Mouse (Mus musculus) myocyte (in vitro differentiated cells): ENCODE data around the gene Amhr2. TPM values are rescaled to one million over a fixed set of nuclear protein-coding genes. Genes with fewer than 3 reads are reported as not detected.

Experiments used
- H3K27me3 ChIP-seq: one replicate; pipeline ENCODE4 v1.6.1; 2011; ENCODE audit not compliant: control insufficient read depth, insufficient read depth, insufficient read length
- H3K36me3 ChIP-seq: one replicate; pipeline ENCODE4 v1.6.1; 2011; ENCODE audit not compliant: control insufficient read depth, insufficient read depth
- H3K4me2 ChIP-seq: one replicate; pipeline ENCODE4 v1.6.1; 2011; ENCODE audit warnings: low read depth, control low read depth
- H3K4me3 ChIP-seq: one replicate; pipeline ENCODE4 v1.5.1; 2011; ENCODE audit warnings: mild to moderate bottlenecking, control low read depth, moderate library complexity
- H3K79me2 ChIP-seq: one replicate; pipeline ENCODE4 v1.6.1; 2011; ENCODE audit not compliant: control insufficient read depth, insufficient read depth
- H3ac ChIP-seq: one replicate; pipeline ENCODE4 v1.6.1; 2011; ENCODE audit not compliant: control insufficient read depth, insufficient read length
- CEBPB ChIP-seq: IDR thresholded peaks from 2 replicates; pipeline ENCODE4 v1.6.1; 2011; ENCODE audit warnings: mild to moderate bottlenecking, moderate library complexity; ENCODE audit not compliant: poor library complexity, insufficient read depth, severe bottlenecking
- E2F4 ChIP-seq: IDR thresholded peaks from one replicate; pipeline ENCODE4 v1.6.1; 2011; ENCODE audit warnings: mild to moderate bottlenecking, control low read depth, moderate library complexity; ENCODE audit not compliant: insufficient read depth
- MAX ChIP-seq: IDR thresholded peaks from one replicate; pipeline ENCODE4 v1.6.1; 2011; ENCODE audit warnings: low read depth, mild to moderate bottlenecking, control low read depth
- MYOD1 ChIP-seq, 3 experiments: IDR thresholded peaks; one replicate each; pipeline ENCODE4 v1.6.1; 2011; ENCODE audit warnings: control low read depth in 2 of 3, low read depth in 2 of 3, mild to moderate bottlenecking in 2 of 3, moderate library complexity in 1 of 3; ENCODE audit not compliant: insufficient read length in 2 of 3, control insufficient read depth in 1 of 3
- MYOG ChIP-seq, 3 experiments: IDR thresholded peaks; one replicate each; pipeline ENCODE4 v1.6.1; 2011; ENCODE audit warnings: control low read depth in 2 of 3, low read depth in 2 of 3, mild to moderate bottlenecking in 2 of 3; ENCODE audit not compliant: insufficient read length in 2 of 3, control insufficient read depth in 1 of 3, insufficient read depth in 1 of 3
- POLR2A ChIP-seq: IDR thresholded peaks from one replicate; pipeline ENCODE4 v1.6.1; 2011; ENCODE audit warnings: low read depth, mild to moderate bottlenecking, control low read depth, moderate library complexity; ENCODE audit not compliant: insufficient read length
- POLR2AphosphoS2 ChIP-seq: IDR thresholded peaks from one replicate; pipeline ENCODE4 v1.6.1; 2011; ENCODE audit warnings: low read depth, control low read depth; ENCODE audit not compliant: insufficient read length
- REST ChIP-seq: IDR thresholded peaks from one replicate; pipeline ENCODE4 v1.6.1; 2011; ENCODE audit warnings: mild to moderate bottlenecking, control low read depth, moderate library complexity; ENCODE audit not compliant: insufficient read depth, insufficient read length
- SRF ChIP-seq: IDR thresholded peaks from one replicate; pipeline ENCODE4 v1.6.1; 2011; ENCODE audit warnings: low read depth; ENCODE audit not compliant: control insufficient read depth, insufficient read length
- TCF12 ChIP-seq: IDR thresholded peaks from one replicate; pipeline ENCODE4 v1.6.1; 2011; ENCODE audit warnings: mild to moderate bottlenecking, control low read depth; ENCODE audit not compliant: poor library complexity, insufficient read depth, severe bottlenecking
- TCF3 ChIP-seq: IDR thresholded peaks from one replicate; pipeline ENCODE4 v1.6.1; 2011; ENCODE audit warnings: low read depth, control low read depth; ENCODE audit not compliant: insufficient read length
- USF1 ChIP-seq: IDR thresholded peaks from one replicate; pipeline ENCODE4 v1.6.1; 2011; ENCODE audit warnings: low read depth, mild to moderate bottlenecking, control low read depth, moderate library complexity
- polyA plus RNA-seq: library from polyadenylated mRNA; unstranded; fragments of >200 nt; fragmentation: generic; extraction: Trizol; gene quantifications from one replicate; pipeline ENCODE4 v1.2.1, GENCODE M21; 2012; ENCODE audit warnings: missing spikeins

The Amhr2 gene
- polyA plus RNA-seq, 1 experiment = 0.32 TPM

DNA sequence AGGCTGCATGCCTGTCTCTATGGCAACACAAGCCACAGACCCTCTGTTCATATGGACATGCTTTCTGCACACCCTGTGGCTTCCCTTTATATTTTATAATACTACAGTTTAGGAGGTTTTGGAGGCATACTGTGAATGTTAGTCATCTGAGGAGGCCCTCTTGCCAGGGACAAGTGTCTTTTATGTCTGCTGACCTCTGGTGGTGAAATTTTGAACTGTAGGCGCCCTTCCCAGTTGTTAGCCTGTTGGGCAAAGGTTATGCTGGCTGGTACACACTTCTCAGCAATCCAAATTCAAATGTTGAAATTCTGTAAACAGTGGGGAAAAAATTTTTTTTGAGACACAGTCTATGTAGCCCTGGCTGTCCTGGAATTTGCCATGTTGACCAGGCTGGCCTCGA is 2.7 kb upstream of the Amhr2 start:
- no peak overlapping the region for H3K4me2 ChIP-seq
- TF ChIP-seq MYOD1 (IDR thresholded peaks at IDR 0.05; ENCODE audit: control insufficient read depth in 1 of 3, insufficient read length in 2 of 3, low read depth in 2 of 3) (no peak), TCF12 (no peak), MAX (no peak), TCF3 (no peak), CEBPB (no peak), MYOG (IDR thresholded peaks at IDR 0.05; ENCODE audit: control insufficient read depth in 1 of 3, insufficient read depth in 1 of 3, insufficient read length in 2 of 3, low read depth in 2 of 3) (no peak), SRF (no peak), REST (no peak), POLR2AphosphoS2 (no peak), E2F4 (no peak), USF1 (no peak), POLR2A (no peak)
- H3K27me3 ChIP-seq = no peaks in the 10 kb centered on the region
- H3K4me3 ChIP-seq = no peak overlapping the region
- H3ac ChIP-seq = no peak overlapping the region
- H3K36me3 ChIP-seq = no peaks in the 10 kb centered on the region
- no peaks in the 10 kb centered on the region for H3K79me2 ChIP-seq

DNA sequence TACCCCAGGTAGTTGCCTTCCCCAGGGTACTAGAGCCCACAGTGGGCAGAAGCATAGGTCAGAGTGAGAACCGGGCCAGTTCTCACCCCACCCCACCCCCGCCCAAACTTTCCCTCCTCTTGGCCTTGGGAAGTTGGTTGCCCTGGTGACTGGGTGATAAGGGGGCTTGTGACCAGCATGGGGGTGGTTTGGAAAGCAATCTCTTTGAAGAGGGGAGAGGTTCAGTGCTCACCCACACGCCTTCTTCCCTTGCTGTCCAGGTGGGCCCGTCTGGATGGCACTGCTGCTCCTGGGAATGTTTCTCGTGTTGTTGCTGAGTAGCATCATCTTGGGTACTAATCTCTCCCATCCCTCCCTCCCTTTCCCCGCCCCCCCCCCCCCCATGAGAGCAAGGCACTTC is 1.3 kb downstream of the Amhr2 start:
- no peak for TF ChIP-seq SRF
- TF ChIP-seq TCF12 = no peak
- TF ChIP-seq CEBPB = no peak
- TF ChIP-seq REST = no peak
- no peak for TF ChIP-seq MAX
- TF ChIP-seq TCF3 = no peak
- TF ChIP-seq E2F4 = no peak
- no peak for TF ChIP-seq POLR2AphosphoS2
- no peak for TF ChIP-seq MYOG (IDR thresholded peaks at IDR 0.05; ENCODE audit: control insufficient read depth in 1 of 3, insufficient read depth in 1 of 3, insufficient read length in 2 of 3, low read depth in 2 of 3)
- TF ChIP-seq POLR2A = no peak
- no peak for TF ChIP-seq MYOD1 (IDR thresholded peaks at IDR 0.05; ENCODE audit: control insufficient read depth in 1 of 3, insufficient read length in 2 of 3, low read depth in 2 of 3)
- TF ChIP-seq USF1 = no peak
- Histone ChIP-seq H3K36me3 (no peaks in the 10 kb centered on the region), H3K27me3 (no peaks in the 10 kb centered on the region), H3K4me3 (no peak overlapping the region), H3K4me2 (no peak overlapping the region), H3K79me2 (no peaks in the 10 kb centered on the region), H3ac (no peak overlapping the region)

DNA sequence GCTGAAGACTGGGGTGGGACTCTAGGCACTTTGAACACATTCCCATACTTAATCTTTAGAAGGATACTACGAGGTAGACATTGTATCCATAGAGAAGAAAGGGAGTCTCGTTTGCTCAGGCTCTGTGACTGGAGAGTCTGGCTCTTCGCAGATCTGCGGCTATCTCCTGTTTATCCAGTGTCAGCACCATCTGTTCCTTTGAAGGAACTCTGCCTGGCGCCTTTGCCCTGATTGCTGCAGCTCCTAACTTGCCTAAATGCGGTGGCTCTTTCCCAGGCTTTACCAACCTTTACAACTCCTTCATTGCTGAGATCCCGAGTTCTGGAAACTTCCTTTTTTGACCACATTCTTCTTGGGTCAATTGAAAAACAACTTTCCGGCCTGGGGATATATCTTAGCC is 4.2 kb downstream of the Amhr2 start:
- no peak overlapping the region for H3K4me3 ChIP-seq
- TF ChIP-seq MYOD1 (IDR thresholded peaks at IDR 0.05; ENCODE audit: control insufficient read depth in 1 of 3, insufficient read length in 2 of 3, low read depth in 2 of 3) = no peak
- no peak for TF ChIP-seq POLR2A
- TF ChIP-seq MYOG (IDR thresholded peaks at IDR 0.05; ENCODE audit: control insufficient read depth in 1 of 3, insufficient read depth in 1 of 3, insufficient read length in 2 of 3, low read depth in 2 of 3) = no peak
- no peak for TF ChIP-seq TCF3
- TF ChIP-seq TCF12 = no peak
- no peak for TF ChIP-seq CEBPB
- TF ChIP-seq POLR2AphosphoS2 = no peak
- no peak for TF ChIP-seq MAX
- no peak for TF ChIP-seq REST
- TF ChIP-seq SRF = no peak
- TF ChIP-seq E2F4 = no peak
- no peak for TF ChIP-seq USF1
- no peak overlapping the region for H3ac ChIP-seq
- no peaks in the 10 kb centered on the region for H3K36me3 ChIP-seq
- H3K27me3 ChIP-seq = no peaks in the 10 kb centered on the region
- no peaks in the 10 kb centered on the region for H3K79me2 ChIP-seq
- no peak overlapping the region for H3K4me2 ChIP-seq

DNA sequence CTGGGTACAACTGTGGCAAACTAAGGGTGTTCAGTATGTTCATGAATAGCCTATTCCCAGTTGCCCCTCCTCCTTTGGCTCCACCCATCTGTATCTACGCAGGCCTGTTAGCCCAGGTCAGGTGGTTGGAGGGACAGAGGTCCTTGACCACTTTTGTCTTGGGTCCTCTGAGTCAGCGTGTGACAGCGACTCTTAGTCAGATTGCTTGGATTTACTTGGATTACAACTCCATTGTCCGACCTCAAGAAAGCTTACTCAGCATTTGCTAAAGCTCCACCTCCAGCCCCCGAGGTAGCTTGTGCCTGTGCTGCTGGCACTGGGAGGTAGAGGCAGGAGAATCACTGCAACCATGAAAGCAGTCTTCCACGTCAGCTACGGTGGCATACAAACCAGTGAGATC is 5.8 kb downstream of the Amhr2 start:
- Histone ChIP-seq H3ac (no peak overlapping the region), H3K36me3 (no peaks in the 10 kb centered on the region), H3K27me3 (no peaks in the 10 kb centered on the region), H3K4me2 (no peak overlapping the region), H3K79me2 (no peaks in the 10 kb centered on the region), H3K4me3 (no peak overlapping the region)
- TF ChIP-seq SRF (no peak), MYOG (IDR thresholded peaks at IDR 0.05; ENCODE audit: control insufficient read depth in 1 of 3, insufficient read depth in 1 of 3, insufficient read length in 2 of 3, low read depth in 2 of 3) (no peak), MYOD1 (IDR thresholded peaks at IDR 0.05; ENCODE audit: control insufficient read depth in 1 of 3, insufficient read length in 2 of 3, low read depth in 2 of 3) (no peak), TCF3 (no peak), MAX (no peak), POLR2A (no peak), USF1 (no peak), TCF12 (no peak), CEBPB (no peak), POLR2AphosphoS2 (no peak), REST (no peak), E2F4 (no peak)
